ENCODE assay signal across 20 mouse cellular contexts in the genomic region with DNA sequence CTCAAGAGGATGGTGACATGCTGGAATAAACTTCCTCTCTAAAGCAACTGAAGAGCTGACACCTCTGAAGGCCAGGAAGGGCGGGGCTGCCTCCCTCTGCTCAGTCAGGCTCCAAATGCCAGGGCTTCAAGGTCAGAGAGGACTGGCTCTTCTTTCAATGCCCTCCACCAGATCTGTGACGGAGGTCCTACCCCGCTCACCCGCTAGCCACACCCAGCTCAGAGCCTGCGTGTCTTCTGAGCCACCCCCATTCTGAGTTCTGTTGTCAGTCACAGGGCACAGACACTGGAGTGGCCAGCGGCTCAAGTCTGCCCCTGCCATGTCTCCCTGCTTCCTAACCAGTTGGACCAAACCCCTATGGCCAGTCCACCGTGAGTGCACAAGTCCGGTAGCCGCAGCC.
DNase-seq lines count a peak whose midpoint lies in the region; ATAC-seq and TF ChIP-seq lines count a peak whose summit lies in the region.
"Had no signal": no experiment of that assay in that cellular context is flagged by ENCODE, and none has a peak within 500 bp of the region (broad histone marks: within the 10 kb centered on the region; RNA-seq: fewer than 3 reads in every experiment).

No protein-coding gene starts in this region.

- no peak for TF ChIP-seq CTCF in kidney, postnatal 0 days (IDR thresholded peaks at IDR 0.05; ENCODE audit: low read depth)
- no peak for TF ChIP-seq CTCF in heart, postnatal 0 days (IDR thresholded peaks at IDR 0.05; ENCODE audit: low read depth)

- no peak overlapping the region for H3K27ac ChIP-seq in heart, embryonic 12.5 days (ENCODE audit: poor library complexity, severe bottlenecking)
- no peak overlapping the region for H3K27ac ChIP-seq in kidney, postnatal 0 days
- no peak overlapping the region for H3K27ac ChIP-seq in heart, postnatal 0 days (ENCODE audit: low read depth)
- H3K27ac ChIP-seq: embryonic facial prominence, embryonic 12.5 days; hindbrain, embryonic 15.5 days; left cerebral cortex, adult 2 months; midbrain, embryonic 10.5 days; stomach, embryonic 15.5 days had no signal

- no peak for DNase-seq in heart, postnatal 36 days
- peak; percentile 61 for DNase-seq in kidney, postnatal 0 days (ENCODE audit: low spot score)
- DNase-seq in kidney, postnatal 10 days = no peak
- peak; percentile 50 for DNase-seq in adrenal gland, postnatal 14 days
- no peak for DNase-seq in heart, postnatal 0 days (ENCODE audit: low spot score)
- no peak for DNase-seq in spleen, postnatal 14 days (ENCODE audit: low spot score in 2 of 2)
- DNase-seq: cerebellum, adult 11 months; cerebellum, postnatal 25 days; gastrocnemius, postnatal 25 days; kidney, adult 2 months; liver; lung, adult 18-20 months; lung, postnatal 36 days; right cerebral cortex, adult 18-20 months had no signal

- H3K4me2 ChIP-seq in heart, embryonic 12.5 days = peak overlapping the region; percentile 8; the same call in 1 of the 2 replicates
- H3K4me2 ChIP-seq in kidney, postnatal 0 days (ENCODE audit: low read length) = no peak overlapping the region
- H3K4me2 ChIP-seq in heart, postnatal 0 days (ENCODE audit: low read depth, low read length) = no peak overlapping the region
- H3K4me2 ChIP-seq: embryonic facial prominence, embryonic 12.5 days; hindbrain, embryonic 15.5 days; stomach, embryonic 15.5 days had no signal

- H3K4me3 ChIP-seq in heart, embryonic 12.5 days = no peak overlapping the region
- no peak overlapping the region for H3K4me3 ChIP-seq in kidney, postnatal 0 days (replicated peaks; ENCODE audit: low read depth, low read length)
- no peak overlapping the region for H3K4me3 ChIP-seq in heart, postnatal 0 days (ENCODE audit: low read depth, low read length)
- H3K4me3 ChIP-seq: embryonic facial prominence, embryonic 12.5 days; hindbrain, embryonic 15.5 days; left cerebral cortex, adult 2 months; midbrain, embryonic 10.5 days; stomach, embryonic 15.5 days had no signal

- no peaks in the 10 kb centered on the region for H3K9me3 ChIP-seq in heart, embryonic 12.5 days (replicated peaks)
- H3K9me3 ChIP-seq in kidney, postnatal 0 days (replicated peaks; ENCODE audit: low read length) = no peaks in the 10 kb centered on the region
- no peaks in the 10 kb centered on the region for H3K9me3 ChIP-seq in heart, postnatal 0 days (replicated peaks; ENCODE audit: control insufficient read depth, low read length)
- H3K9me3 ChIP-seq: embryonic facial prominence, embryonic 12.5 days; hindbrain, embryonic 15.5 days; midbrain, embryonic 10.5 days; stomach, embryonic 15.5 days had no signal

- intact Hi-C loops in heart, postnatal 36 days (cut with DNase I) = no loop called here

- H3K27me3 ChIP-seq in heart, embryonic 12.5 days (replicated peaks) = peaks cover 15% of the 10 kb centered on the region
- no peaks in the 10 kb centered on the region for H3K27me3 ChIP-seq in kidney, postnatal 0 days (ENCODE audit: insufficient read depth, low read length)
- peaks cover 5% of the 10 kb centered on the region; the same call in 1 of the 2 replicates for H3K27me3 ChIP-seq in heart, postnatal 0 days (ENCODE audit: control insufficient read depth, insufficient read depth, low read length)
- H3K27me3 ChIP-seq: embryonic facial prominence, embryonic 12.5 days; hindbrain, embryonic 15.5 days had no signal

- H3K36me3 ChIP-seq in heart, embryonic 12.5 days = no peaks in the 10 kb centered on the region
- H3K36me3 ChIP-seq in kidney, postnatal 0 days (ENCODE audit: insufficient read depth, low read length) = no peaks in the 10 kb centered on the region
- H3K36me3 ChIP-seq in heart, postnatal 0 days (replicated peaks; ENCODE audit: control insufficient read depth, insufficient read depth, low read length) = no peaks in the 10 kb centered on the region
- H3K36me3 ChIP-seq: embryonic facial prominence, embryonic 12.5 days; hindbrain, embryonic 15.5 days; midbrain, embryonic 10.5 days; stomach, embryonic 15.5 days had no signal

- peaks cover 38% of the 10 kb centered on the region for H3K4me1 ChIP-seq in heart, embryonic 12.5 days (replicated peaks)
- no peaks in the 10 kb centered on the region; the same call in 1 of the 2 replicates for H3K4me1 ChIP-seq in kidney, postnatal 0 days (replicated peaks; ENCODE audit: insufficient read depth, low read length)
- peaks cover 15% of the 10 kb centered on the region; the same call in 1 of the 2 replicates for H3K4me1 ChIP-seq in heart, postnatal 0 days (ENCODE audit: control insufficient read depth, insufficient read depth)
- H3K4me1 ChIP-seq: stomach, embryonic 15.5 days had no signal

- WGBS in heart, embryonic 12.5 days = 57% methylated on average over 9 of the region's 9 CpGs
- WGBS in kidney, postnatal 0 days = 27% methylated on average over 9 of the region's 9 CpGs
- 41% methylated on average over 9 of the region's 9 CpGs for WGBS in heart, postnatal 0 days

- H3K9ac ChIP-seq in heart, embryonic 12.5 days = no peak overlapping the region
- H3K9ac ChIP-seq in kidney, postnatal 0 days (ENCODE audit: low read depth, low read length) = no peak overlapping the region
- no peak overlapping the region for H3K9ac ChIP-seq in heart, postnatal 0 days (replicated peaks; ENCODE audit: low read depth, low read length)
- H3K9ac ChIP-seq: embryonic facial prominence, embryonic 12.5 days; hindbrain, embryonic 15.5 days; stomach, embryonic 15.5 days had no signal

- TF ChIP-seq EP300 in heart, postnatal 0 days (IDR thresholded peaks at IDR 0.05; ENCODE audit: low read depth) = no peak

- ATAC-seq in heart, embryonic 12.5 days (ENCODE audit: insufficient number of reproducible peaks, low FRiP score) = peak; percentile 30; the same call in 1 of the 2 replicates
- no peak for ATAC-seq in kidney, postnatal 0 days (replicated peaks; ENCODE audit: low FRiP score, low read depth)
- peak; percentile 67 for ATAC-seq in heart, postnatal 0 days (ENCODE audit: insufficient read depth, low read depth)

Comparison
In these comparisons a context has a peak if more than half of its experiments do, and no peak if none do; other contexts are left out.
1. DNase-seq: peak in kidney, postnatal 0 days (single experiment) and adrenal gland, postnatal 14 days (single experiment); none in heart, postnatal 36 days (0 of 2), kidney, postnatal 10 days (single experiment), heart, postnatal 0 days (single experiment) and spleen, postnatal 14 days (0 of 2).